Mouse (Mus musculus): ENCODE results near the gene Hpcal4. TPM values are rescaled to one million over a fixed set of nuclear protein-coding genes. Genes with fewer than 3 reads are reported as not detected.
A peak's percentile ranks its signal among the peaks of the same experiment; 100 is the strongest.

Gene Hpcal4
- polyA plus RNA-seq, 1 experiment: 7.7 TPM

GRCm38 (mm10) chr4:123202094-123202420 lies 19.0 kb downstream of the Hpcal4 start:
- H3K27me3 ChIP-seq (ENCODE audit: control insufficient read depth, insufficient read depth, low read length): no peaks in the 10 kb centered on the region; the same call in 1 of the 2 replicates
- no peaks in the 10 kb centered on the region for H3K36me3 ChIP-seq (ENCODE audit: control insufficient read depth, insufficient read depth, low read length)
- TF ChIP-seq POLR2A (IDR thresholded peaks at IDR 0.05; ENCODE audit: control insufficient read depth, low read depth, low read length) (no peak), CTCF (IDR thresholded peaks at IDR 0.05; ENCODE audit: control insufficient read depth, insufficient read depth, insufficient replicate concordance, low read depth, low read length) (no peak)
- no peak overlapping the region for H3K4me3 ChIP-seq (ENCODE audit: control insufficient read depth, low read depth, low read length)
- no peak overlapping the region for H3K27ac ChIP-seq (ENCODE audit: control insufficient read depth, insufficient read depth, low read depth, low read length)
- peaks cover 15% of the 10 kb centered on the region for H3K4me1 ChIP-seq (ENCODE audit: control insufficient read depth, insufficient read depth, low read length)

GRCm38 (mm10) chr4:123207337-123207736 lies 24.3 kb downstream of the Hpcal4 start:
- H3K4me1 ChIP-seq (ENCODE audit: control insufficient read depth, insufficient read depth, low read length): no peaks in the 10 kb centered on the region
- H3K27ac ChIP-seq (ENCODE audit: control insufficient read depth, insufficient read depth, low read depth, low read length): no peak overlapping the region
- H3K36me3 ChIP-seq (ENCODE audit: control insufficient read depth, insufficient read depth, low read length): no peaks in the 10 kb centered on the region
- no peak overlapping the region for H3K4me3 ChIP-seq (ENCODE audit: control insufficient read depth, low read depth, low read length)
- TF ChIP-seq CTCF (IDR thresholded peaks at IDR 0.05; ENCODE audit: control insufficient read depth, insufficient read depth, insufficient replicate concordance, low read depth, low read length): no peak
- TF ChIP-seq POLR2A (IDR thresholded peaks at IDR 0.05; ENCODE audit: control insufficient read depth, low read depth, low read length): no peak
- no peaks in the 10 kb centered on the region for H3K27me3 ChIP-seq (ENCODE audit: control insufficient read depth, insufficient read depth, low read length)

- Histone ChIP-seq H3K4me3 (ENCODE audit: control insufficient read depth, low read depth, low read length) (no peak overlapping the region), H3K4me1 (ENCODE audit: control insufficient read depth, insufficient read depth, low read length) (no peaks in the 10 kb centered on the region; the same call in 1 of the 2 replicates), H3K27me3 (ENCODE audit: control insufficient read depth, insufficient read depth, low read length) (no peaks in the 10 kb centered on the region), H3K36me3 (ENCODE audit: control insufficient read depth, insufficient read depth, low read length) (no peaks in the 10 kb centered on the region), H3K27ac (ENCODE audit: control insufficient read depth, insufficient read depth, low read depth, low read length) (no peak overlapping the region)
- TF ChIP-seq POLR2A (IDR thresholded peaks at IDR 0.05; ENCODE audit: control insufficient read depth, low read depth, low read length): no peak
- TF ChIP-seq CTCF (IDR thresholded peaks at IDR 0.05; ENCODE audit: control insufficient read depth, insufficient read depth, insufficient replicate concordance, low read depth, low read length): no peak
These were observed 28.0 kb downstream of the Hpcal4 start for GRCm38 (mm10) chr4:123210996-123211395.

GRCm38 (mm10) chr4:123211453-123211852 lies 28.4 kb downstream of the Hpcal4 start:
- H3K27me3 ChIP-seq (ENCODE audit: control insufficient read depth, insufficient read depth, low read length): no peaks in the 10 kb centered on the region
- H3K4me3 ChIP-seq (ENCODE audit: control insufficient read depth, low read depth, low read length): no peak overlapping the region
- TF ChIP-seq CTCF (IDR thresholded peaks at IDR 0.05; ENCODE audit: control insufficient read depth, insufficient read depth, insufficient replicate concordance, low read depth, low read length): no peak
- no peak for TF ChIP-seq POLR2A (IDR thresholded peaks at IDR 0.05; ENCODE audit: control insufficient read depth, low read depth, low read length)
- H3K36me3 ChIP-seq (ENCODE audit: control insufficient read depth, insufficient read depth, low read length): no peaks in the 10 kb centered on the region
- H3K27ac ChIP-seq (ENCODE audit: control insufficient read depth, insufficient read depth, low read depth, low read length): no peak overlapping the region
- no peaks in the 10 kb centered on the region; the same call in 1 of the 2 replicates for H3K4me1 ChIP-seq (ENCODE audit: control insufficient read depth, insufficient read depth, low read length)

- TF ChIP-seq CTCF (IDR thresholded peaks at IDR 0.05; ENCODE audit: control insufficient read depth, insufficient read depth, insufficient replicate concordance, low read depth, low read length) (no peak), POLR2A (IDR thresholded peaks at IDR 0.05; ENCODE audit: control insufficient read depth, low read depth, low read length) (no peak)
- no peaks in the 10 kb centered on the region for H3K27me3 ChIP-seq (ENCODE audit: control insufficient read depth, insufficient read depth, low read length)
- no peak overlapping the region for H3K27ac ChIP-seq (ENCODE audit: control insufficient read depth, insufficient read depth, low read depth, low read length)
- H3K4me1 ChIP-seq (ENCODE audit: control insufficient read depth, insufficient read depth, low read length): no peaks in the 10 kb centered on the region; the same call in 1 of the 2 replicates
- H3K4me3 ChIP-seq (ENCODE audit: control insufficient read depth, low read depth, low read length): no peak overlapping the region
- H3K36me3 ChIP-seq (ENCODE audit: control insufficient read depth, insufficient read depth, low read length): no peaks in the 10 kb centered on the region
These were observed 29.3 kb downstream of the Hpcal4 start for GRCm38 (mm10) chr4:123212330-123212729.

- Histone ChIP-seq H3K4me3 (ENCODE audit: control insufficient read depth, low read depth, low read length) (no peak overlapping the region), H3K27me3 (ENCODE audit: control insufficient read depth, insufficient read depth, low read length) (no peaks in the 10 kb centered on the region), H3K27ac (ENCODE audit: control insufficient read depth, insufficient read depth, low read depth, low read length) (no peak overlapping the region), H3K36me3 (ENCODE audit: control insufficient read depth, insufficient read depth, low read length) (no peaks in the 10 kb centered on the region), H3K4me1 (ENCODE audit: control insufficient read depth, insufficient read depth, low read length) (no peaks in the 10 kb centered on the region; the same call in 1 of the 2 replicates)
- TF ChIP-seq CTCF (IDR thresholded peaks at IDR 0.05; ENCODE audit: control insufficient read depth, insufficient read depth, insufficient replicate concordance, low read depth, low read length) (no peak), POLR2A (IDR thresholded peaks at IDR 0.05; ENCODE audit: control insufficient read depth, low read depth, low read length) (no peak)
These were observed 30.9 kb downstream of the Hpcal4 start for GRCm38 (mm10) chr4:123213975-123214374.

- Histone ChIP-seq H3K27me3 (ENCODE audit: control insufficient read depth, insufficient read depth, low read length) (no peaks in the 10 kb centered on the region), H3K27ac (ENCODE audit: control insufficient read depth, insufficient read depth, low read depth, low read length) (no peak overlapping the region), H3K4me1 (ENCODE audit: control insufficient read depth, insufficient read depth, low read length) (no peaks in the 10 kb centered on the region; the same call in 1 of the 2 replicates), H3K4me3 (ENCODE audit: control insufficient read depth, low read depth, low read length) (no peak overlapping the region), H3K36me3 (ENCODE audit: control insufficient read depth, insufficient read depth, low read length) (no peaks in the 10 kb centered on the region)
- TF ChIP-seq CTCF (IDR thresholded peaks at IDR 0.05; ENCODE audit: control insufficient read depth, insufficient read depth, insufficient replicate concordance, low read depth, low read length): no peak
- TF ChIP-seq POLR2A (IDR thresholded peaks at IDR 0.05; ENCODE audit: control insufficient read depth, low read depth, low read length): no peak
These were observed 32.3 kb downstream of the Hpcal4 start for GRCm38 (mm10) chr4:123215367-123215766.

- H3K27ac ChIP-seq (ENCODE audit: control insufficient read depth, insufficient read depth, low read depth, low read length): no peak overlapping the region
- H3K4me3 ChIP-seq (ENCODE audit: control insufficient read depth, low read depth, low read length): no peak overlapping the region
- no peaks in the 10 kb centered on the region for H3K36me3 ChIP-seq (ENCODE audit: control insufficient read depth, insufficient read depth, low read length)
- no peaks in the 10 kb centered on the region for H3K27me3 ChIP-seq (ENCODE audit: control insufficient read depth, insufficient read depth, low read length)
- H3K4me1 ChIP-seq (ENCODE audit: control insufficient read depth, insufficient read depth, low read length): no peaks in the 10 kb centered on the region; the same call in 1 of the 2 replicates
- peak; percentile 86 for TF ChIP-seq CTCF (IDR thresholded peaks at IDR 0.05; ENCODE audit: control insufficient read depth, insufficient read depth, insufficient replicate concordance, low read depth, low read length)
- no peak for TF ChIP-seq POLR2A (IDR thresholded peaks at IDR 0.05; ENCODE audit: control insufficient read depth, low read depth, low read length)
These were observed 33.8 kb downstream of the Hpcal4 start for GRCm38 (mm10) chr4:123216782-123217181.
